Mouse (Mus musculus): ENCODE measurements around the gene Serpinf2. TPM values are rescaled to one million over a fixed set of nuclear protein-coding genes. Genes with fewer than 3 reads are reported as not detected.
A peak's percentile ranks its signal among the peaks of the same experiment; 100 is the strongest.

The Serpinf2 gene
- polyA plus RNA-seq, 1 experiment, result 0.75 TPM

- 82% methylated on average over 13 of the region's 13 CpGs for WGBS
- TF ChIP-seq CTCF (IDR thresholded peaks at IDR 0.05; ENCODE audit: extremely low read depth, insufficient read depth, insufficient read length, insufficient replicate concordance), result no peak
- TF ChIP-seq POLR2A (IDR thresholded peaks at IDR 0.05; ENCODE audit: low read depth, low read length), result no peak
Observed at GRCm38 (mm10) chr11:75438194-75438593, 1.2 kb downstream of the Serpinf2 start.

DNA sequence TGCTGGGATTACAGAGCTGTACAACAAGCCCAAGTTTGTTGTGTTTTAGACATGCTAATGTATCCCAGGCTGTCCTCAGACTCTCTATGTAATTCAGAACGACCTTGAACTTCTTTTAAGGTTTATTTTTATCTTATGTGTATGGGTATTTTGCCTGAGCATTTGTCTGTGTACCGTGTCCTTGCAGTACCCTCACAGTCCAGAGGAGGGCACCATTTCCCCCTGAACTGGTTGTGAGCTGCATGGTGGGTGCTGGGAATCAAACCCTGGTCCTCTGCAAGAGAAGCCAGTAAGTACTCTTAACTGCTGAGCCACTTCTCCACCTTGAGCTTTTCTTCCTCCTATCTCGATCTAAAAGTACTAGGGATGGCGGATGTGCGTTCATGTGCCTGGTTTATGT is 5.3 kb downstream of the Serpinf2 start:
- H3K27me3 ChIP-seq (ENCODE audit: control insufficient read depth, insufficient read depth, low read length), result no peaks in the 10 kb centered on the region
- no peak overlapping the region for H3K27ac ChIP-seq (ENCODE audit: insufficient read depth, low read length)
- no peak for TF ChIP-seq POLR2A (IDR thresholded peaks at IDR 0.05; ENCODE audit: low read depth, low read length)
- no peak for TF ChIP-seq CTCF (IDR thresholded peaks at IDR 0.05; ENCODE audit: extremely low read depth, insufficient read depth, insufficient read length, insufficient replicate concordance)
- H3K4me1 ChIP-seq (ENCODE audit: control insufficient read depth, insufficient read depth, insufficient read length), result no peaks in the 10 kb centered on the region; the same call in 1 of the 2 replicates
- H3K36me3 ChIP-seq (ENCODE audit: control insufficient read depth, insufficient read depth, low read length), result no peaks in the 10 kb centered on the region
- WGBS, result 90% methylated on average over 5 of the region's 5 CpGs
- H3K4me3 ChIP-seq (ENCODE audit: extremely low read depth, insufficient read depth, insufficient read length), result no peak overlapping the region
- no peak for DNase-seq (ENCODE audit: low read depth in 1 of 2, low spot score in 2 of 2)

More at GRCm38 (mm10) chr11:75438194-75438593, 1.2 kb downstream of the Serpinf2 start:
- Histone ChIP-seq H3K4me1 (ENCODE audit: control insufficient read depth, insufficient read depth, insufficient read length) (no peaks in the 10 kb centered on the region), H3K27me3 (ENCODE audit: control insufficient read depth, insufficient read depth, low read length) (no peaks in the 10 kb centered on the region), H3K27ac (ENCODE audit: insufficient read depth, low read length) (no peak overlapping the region), H3K36me3 (ENCODE audit: control insufficient read depth, insufficient read depth, low read length) (peaks cover 16% of the 10 kb centered on the region), H3K4me3 (ENCODE audit: extremely low read depth, insufficient read depth, insufficient read length) (no peak overlapping the region)
- DNase-seq (ENCODE audit: low read depth in 1 of 2, low spot score in 2 of 2), result no peak

- Histone ChIP-seq H3K27ac (ENCODE audit: insufficient read depth, low read length) (no peak overlapping the region), H3K36me3 (ENCODE audit: control insufficient read depth, insufficient read depth, low read length) (no peaks in the 10 kb centered on the region), H3K4me1 (ENCODE audit: control insufficient read depth, insufficient read depth, insufficient read length) (no peaks in the 10 kb centered on the region; the same call in 1 of the 2 replicates), H3K27me3 (ENCODE audit: control insufficient read depth, insufficient read depth, low read length) (no peaks in the 10 kb centered on the region), H3K4me3 (ENCODE audit: extremely low read depth, insufficient read depth, insufficient read length) (no peak overlapping the region)
- 88% methylated on average over 11 of the region's 11 CpGs for WGBS
- no peak for TF ChIP-seq POLR2A (IDR thresholded peaks at IDR 0.05; ENCODE audit: low read depth, low read length)
- TF ChIP-seq CTCF (IDR thresholded peaks at IDR 0.05; ENCODE audit: extremely low read depth, insufficient read depth, insufficient read length, insufficient replicate concordance), result no peak
- no peak for DNase-seq (ENCODE audit: low read depth in 1 of 2, low spot score in 2 of 2)
Observed at GRCm38 (mm10) chr11:75431307-75431706, 8.1 kb downstream of the Serpinf2 start.

DNA sequence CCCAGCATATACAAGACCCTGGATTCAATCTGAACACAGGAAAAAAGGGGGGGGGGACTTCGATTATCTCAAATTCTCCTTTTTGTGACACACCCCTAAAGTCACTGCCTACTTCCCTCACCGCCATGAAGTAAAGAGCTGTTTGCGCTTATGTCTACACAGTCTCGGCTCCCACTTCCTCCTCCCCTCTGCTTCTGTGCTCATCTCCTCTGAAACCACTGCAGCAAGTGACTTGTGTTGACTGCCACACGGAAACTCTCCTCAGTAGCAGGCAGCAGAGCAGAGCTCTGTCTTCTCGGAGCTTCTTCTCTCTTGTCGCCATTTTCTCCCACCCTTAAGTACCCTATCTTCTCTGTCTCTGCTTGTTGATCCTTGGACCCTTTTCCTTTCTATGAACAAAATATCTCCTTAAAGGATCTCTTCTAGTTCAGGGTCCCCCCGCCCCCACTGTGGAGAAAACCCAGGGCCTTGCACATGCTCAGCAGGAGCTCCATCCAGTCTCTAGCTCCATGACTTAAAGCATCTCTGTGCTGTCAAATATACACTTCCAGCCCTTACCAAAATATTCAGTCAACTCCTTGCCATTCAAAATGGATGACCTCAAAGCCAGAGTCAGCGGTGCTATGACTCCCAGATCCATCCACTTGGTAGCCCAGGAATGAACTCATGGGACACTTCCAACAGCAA is 10.2 kb downstream of the Serpinf2 start:
- peak; percentile 36; the same call in 1 of the 2 replicates for TF ChIP-seq POLR2A (IDR thresholded peaks at IDR 0.05; ENCODE audit: low read depth, low read length)
- TF ChIP-seq CTCF (IDR thresholded peaks at IDR 0.05; ENCODE audit: extremely low read depth, insufficient read depth, insufficient read length, insufficient replicate concordance), result no peak
- WGBS, result 23% methylated on average over 9 of the region's 9 CpGs
- peak; percentile 63 to 66 for DNase-seq (ENCODE audit: low read depth in 1 of 2, low spot score in 2 of 2)
- Histone ChIP-seq H3K27ac (ENCODE audit: insufficient read depth, low read length) (peak overlapping the region; percentile 62), H3K4me3 (ENCODE audit: extremely low read depth, insufficient read depth, insufficient read length) (no peak overlapping the region), H3K27me3 (ENCODE audit: control insufficient read depth, insufficient read depth, low read length) (no peaks in the 10 kb centered on the region), H3K36me3 (ENCODE audit: control insufficient read depth, insufficient read depth, low read length) (no peaks in the 10 kb centered on the region), H3K4me1 (ENCODE audit: control insufficient read depth, insufficient read depth, insufficient read length) (no peaks in the 10 kb centered on the region; the same call in 1 of the 2 replicates)

DNA sequence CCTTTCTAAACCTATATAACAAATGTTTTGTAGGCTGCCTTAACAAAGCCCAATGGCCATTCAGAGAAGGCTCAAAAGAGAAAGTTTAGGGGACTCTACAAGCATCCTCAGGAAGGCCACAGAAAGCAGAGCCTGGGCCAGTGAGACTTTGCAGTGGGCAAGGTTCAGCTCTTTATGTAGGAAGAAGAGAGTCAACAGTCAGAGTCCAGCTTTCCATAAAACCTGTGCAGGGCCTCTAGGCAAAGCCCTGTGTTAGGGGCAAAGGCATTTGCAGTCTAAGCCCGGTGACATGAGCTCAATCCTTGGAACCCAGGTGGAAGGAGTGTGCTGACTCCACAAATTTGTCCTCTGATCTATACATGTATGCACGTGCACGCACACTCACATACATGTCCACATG is 14.9 kb downstream of the Serpinf2 start:
- no peak overlapping the region for H3K27ac ChIP-seq (ENCODE audit: insufficient read depth, low read length)
- whole genome bisulfite sequencing, result 88% methylated on average over 3 of the region's 3 CpGs
- H3K4me3 ChIP-seq (ENCODE audit: extremely low read depth, insufficient read depth, insufficient read length), result no peak overlapping the region
- TF ChIP-seq CTCF (IDR thresholded peaks at IDR 0.05; ENCODE audit: extremely low read depth, insufficient read depth, insufficient read length, insufficient replicate concordance), result no peak
- no peaks in the 10 kb centered on the region for H3K27me3 ChIP-seq (ENCODE audit: control insufficient read depth, insufficient read depth, low read length)
- no peaks in the 10 kb centered on the region for H3K36me3 ChIP-seq (ENCODE audit: control insufficient read depth, insufficient read depth, low read length)
- no peak for DNase-seq (ENCODE audit: low read depth in 1 of 2, low spot score in 2 of 2)
- H3K4me1 ChIP-seq (ENCODE audit: control insufficient read depth, insufficient read depth, insufficient read length), result no peaks in the 10 kb centered on the region; the same call in 1 of the 2 replicates

- Histone ChIP-seq H3K4me3 (ENCODE audit: extremely low read depth, insufficient read depth, insufficient read length) (no peak overlapping the region), H3K27ac (ENCODE audit: insufficient read depth, low read length) (no peak overlapping the region), H3K4me1 (ENCODE audit: control insufficient read depth, insufficient read depth, insufficient read length) (no peaks in the 10 kb centered on the region; the same call in 1 of the 2 replicates), H3K36me3 (ENCODE audit: control insufficient read depth, insufficient read depth, low read length) (no peaks in the 10 kb centered on the region), H3K27me3 (ENCODE audit: control insufficient read depth, insufficient read depth, low read length) (no peaks in the 10 kb centered on the region)
- WGBS, result 91% methylated on average over 9 of the region's 9 CpGs
- TF ChIP-seq CTCF (IDR thresholded peaks at IDR 0.05; ENCODE audit: extremely low read depth, insufficient read depth, insufficient read length, insufficient replicate concordance), result no peak
- DNase-seq (ENCODE audit: low read depth in 1 of 2, low spot score in 2 of 2), result no peak
Observed at GRCm38 (mm10) chr11:75424033-75424432, 15.4 kb downstream of the Serpinf2 start.

GRCm38 (mm10) chr11:75423091-75423490 is 16.3 kb downstream of the Serpinf2 start:
- no peak for TF ChIP-seq CTCF (IDR thresholded peaks at IDR 0.05; ENCODE audit: extremely low read depth, insufficient read depth, insufficient read length, insufficient replicate concordance)
- no peak for TF ChIP-seq POLR2A (IDR thresholded peaks at IDR 0.05; ENCODE audit: low read depth, low read length)
- no peak for DNase-seq (ENCODE audit: low read depth in 1 of 2, low spot score in 2 of 2)
- Histone ChIP-seq H3K36me3 (ENCODE audit: control insufficient read depth, insufficient read depth, low read length) (no peaks in the 10 kb centered on the region), H3K27me3 (ENCODE audit: control insufficient read depth, insufficient read depth, low read length) (no peaks in the 10 kb centered on the region), H3K27ac (ENCODE audit: insufficient read depth, low read length) (no peak overlapping the region), H3K4me3 (ENCODE audit: extremely low read depth, insufficient read depth, insufficient read length) (no peak overlapping the region), H3K4me1 (ENCODE audit: control insufficient read depth, insufficient read depth, insufficient read length) (no peaks in the 10 kb centered on the region)
- 90% methylated on average over 3 of the region's 3 CpGs for WGBS

All from spleen, adult 2 months (tissue).